Mouse (Mus musculus): ENCODE measurements around the gene Apba1.

- TF ChIP-seq EP300 (IDR thresholded peaks at IDR 0.05; ENCODE audit: low read depth): no peak
- TF ChIP-seq CTCF (IDR thresholded peaks at IDR 0.05; ENCODE audit: low read depth): no peak
Measured at GRCm38 (mm10) chr19:23764051-23764450, 5.4 kb downstream of the Apba1 start.

Measured in liver, embryonic 14.5 days (tissue).